Mouse (Mus musculus): ENCODE data around the gene Tmem33. TPM values are rescaled to one million over a fixed set of nuclear protein-coding genes. Genes with fewer than 3 reads are reported as not detected.

The Tmem33 gene
- polyA plus RNA-seq, 1 experiment from 2014 or later, result 85.7 TPM

DNA sequence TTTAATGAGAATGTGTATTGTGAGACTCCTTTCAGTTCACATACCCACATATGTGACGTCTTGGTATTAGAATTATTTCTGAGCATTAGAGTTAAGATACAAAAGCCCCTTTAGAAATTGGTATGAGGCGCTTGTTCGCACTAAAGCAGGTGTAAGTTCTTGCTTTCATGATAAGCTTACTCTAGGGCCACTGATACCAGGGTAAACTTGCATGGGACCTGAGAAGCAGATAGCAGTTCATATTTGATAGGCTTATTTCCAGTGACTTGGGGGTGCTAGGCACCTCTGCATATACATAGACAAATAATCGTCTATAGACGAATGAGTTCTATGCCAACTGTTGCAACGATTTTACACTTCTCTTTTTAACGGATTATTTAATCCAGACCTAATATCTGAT, 2.6 kb downstream of the Tmem33 start:
- no peak overlapping the region for H3K4me2 ChIP-seq
- 94% methylated on average over 7 of the region's 7 CpGs for WGBS
- peaks cover 45% of the 10 kb centered on the region for H3K36me3 ChIP-seq

DNA sequence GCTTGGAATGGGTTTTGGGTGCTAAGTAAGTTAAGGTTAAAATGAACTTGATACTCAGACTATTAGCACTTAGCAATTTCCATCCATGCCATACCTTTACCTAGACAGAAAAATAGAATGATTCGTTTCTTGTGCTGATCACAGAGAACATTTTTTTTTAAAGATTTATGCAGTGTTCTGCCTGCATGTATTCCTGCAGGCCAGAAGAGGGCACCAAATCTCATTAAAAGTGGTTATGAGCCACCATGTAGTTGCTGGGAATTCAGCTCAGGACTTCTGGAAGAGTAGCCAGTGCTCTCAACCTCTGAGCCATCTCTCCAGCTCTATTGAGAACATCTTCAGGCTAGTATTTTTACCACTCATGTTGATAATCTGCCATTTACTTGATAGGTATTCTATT, 5.7 kb downstream of the Tmem33 start:
- H3K4me3 ChIP-seq, result no peak overlapping the region
- no peak for ATAC-seq (ENCODE audit: low read depth)
- 89% methylated on average over 1 of the region's 1 CpGs for WGBS
- H3K36me3 ChIP-seq, result peaks cover 60% of the 10 kb centered on the region
- H3K9me3 ChIP-seq, result no peaks in the 10 kb centered on the region
- H3K4me2 ChIP-seq, result no peak overlapping the region
- H3K4me1 ChIP-seq (replicated peaks), result peaks cover 18% of the 10 kb centered on the region
- H3K27ac ChIP-seq (replicated peaks), result no peak overlapping the region
- no peak overlapping the region for H3K9ac ChIP-seq
- H3K27me3 ChIP-seq, result no peaks in the 10 kb centered on the region

More for the DNA sequence above, 2.6 kb downstream of the Tmem33 start:
- no peaks in the 10 kb centered on the region for H3K9me3 ChIP-seq
- no peak for ATAC-seq (ENCODE audit: low read depth)
- H3K27me3 ChIP-seq, result no peaks in the 10 kb centered on the region; the same call in 1 of the 2 replicates
- peaks cover 27% of the 10 kb centered on the region for H3K4me1 ChIP-seq (replicated peaks)
- no peak overlapping the region for H3K4me3 ChIP-seq
- no peak overlapping the region for H3K9ac ChIP-seq
- H3K27ac ChIP-seq (replicated peaks), result no peak overlapping the region

DNA sequence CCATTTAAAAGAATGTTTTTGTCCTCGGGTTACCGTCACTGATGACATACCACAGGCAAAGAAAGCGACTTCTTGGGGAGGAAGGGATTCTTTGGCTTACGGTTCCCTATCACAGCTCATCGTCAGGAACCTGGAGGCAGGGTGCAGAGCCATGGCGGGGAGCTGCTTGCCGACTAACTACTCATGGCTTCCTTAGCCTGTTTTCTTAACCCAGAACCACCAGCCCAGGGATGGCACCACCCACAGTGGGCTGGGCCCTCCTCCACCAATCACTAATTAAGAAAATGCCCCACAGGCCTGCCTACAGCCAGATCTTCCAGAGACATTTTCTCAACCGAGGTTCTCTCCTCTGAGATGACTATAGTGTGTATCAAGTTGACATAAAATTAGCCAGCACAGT, 8.9 kb downstream of the Tmem33 start:
- Histone ChIP-seq H3K4me2 (no peak overlapping the region), H3K27ac (replicated peaks) (no peak overlapping the region), H3K4me1 (replicated peaks) (no peaks in the 10 kb centered on the region), H3K4me3 (no peak overlapping the region), H3K36me3 (peaks cover 48% of the 10 kb centered on the region), H3K9me3 (no peaks in the 10 kb centered on the region), H3K27me3 (no peaks in the 10 kb centered on the region), H3K9ac (no peak overlapping the region)
- no peak for ATAC-seq (ENCODE audit: low read depth)
- WGBS, result 95% methylated on average over 8 of the region's 8 CpGs

DNA sequence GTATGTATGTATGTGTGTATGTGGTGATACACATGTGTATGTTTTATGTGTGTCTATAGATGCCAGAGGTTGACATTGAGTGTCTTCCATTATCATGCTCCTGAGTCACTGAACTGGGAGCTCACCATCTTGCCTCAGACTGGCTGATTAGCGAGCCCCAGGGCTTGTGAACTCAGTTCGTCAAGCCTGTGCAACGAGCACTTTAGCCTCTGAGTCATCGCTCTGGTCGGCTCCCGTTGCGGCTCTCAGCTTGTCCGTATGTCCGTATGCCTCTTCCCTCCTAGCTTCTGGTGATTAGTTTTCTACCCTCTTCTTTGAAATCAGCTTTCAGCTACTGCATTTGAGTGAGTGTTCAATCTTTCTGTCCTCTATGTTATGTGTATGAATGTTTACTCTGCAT, 19.0 kb downstream of the Tmem33 start:
- H3K9ac ChIP-seq, result no peak overlapping the region

DNA sequence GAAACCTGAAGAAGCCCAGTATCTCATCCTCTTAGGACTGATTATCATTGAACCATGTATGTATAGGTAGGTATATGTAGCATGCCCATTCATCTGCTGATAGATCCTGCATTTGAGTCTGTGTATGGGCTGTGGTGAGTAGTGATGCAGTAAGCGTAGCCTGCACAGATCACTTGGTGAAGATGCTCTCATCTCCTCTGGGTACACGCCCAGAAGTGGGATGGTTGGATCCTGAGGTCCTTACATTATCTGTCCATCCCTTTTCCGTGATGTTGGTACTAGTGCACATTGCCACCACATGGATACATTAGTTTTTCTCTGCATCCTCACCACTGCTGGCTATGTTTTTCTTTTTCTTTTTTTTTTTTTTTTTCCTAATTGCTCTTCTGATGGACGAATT, 19.5 kb downstream of the Tmem33 start:
- Histone ChIP-seq H3K9me3 (no peaks in the 10 kb centered on the region), H3K4me1 (replicated peaks) (no peaks in the 10 kb centered on the region), H3K4me3 (no peak overlapping the region), H3K27ac (replicated peaks) (no peak overlapping the region), H3K9ac (no peak overlapping the region), H3K4me2 (no peak overlapping the region), H3K36me3 (peaks cover 40% of the 10 kb centered on the region), H3K27me3 (no peaks in the 10 kb centered on the region)
- ATAC-seq (ENCODE audit: low read depth), result no peak
- WGBS, result 95% methylated on average over 4 of the region's 4 CpGs

More for the DNA sequence above, 19.0 kb downstream of the Tmem33 start:
- ATAC-seq (ENCODE audit: low read depth), result no peak
- H3K4me1 ChIP-seq (replicated peaks), result no peaks in the 10 kb centered on the region
- no peak overlapping the region for H3K4me3 ChIP-seq
- WGBS, result 96% methylated on average over 9 of the region's 9 CpGs
- H3K27ac ChIP-seq (replicated peaks), result no peak overlapping the region
- peaks cover 36% of the 10 kb centered on the region for H3K36me3 ChIP-seq
- no peak overlapping the region for H3K4me2 ChIP-seq
- H3K9me3 ChIP-seq, result no peaks in the 10 kb centered on the region
- H3K27me3 ChIP-seq, result no peaks in the 10 kb centered on the region

DNA sequence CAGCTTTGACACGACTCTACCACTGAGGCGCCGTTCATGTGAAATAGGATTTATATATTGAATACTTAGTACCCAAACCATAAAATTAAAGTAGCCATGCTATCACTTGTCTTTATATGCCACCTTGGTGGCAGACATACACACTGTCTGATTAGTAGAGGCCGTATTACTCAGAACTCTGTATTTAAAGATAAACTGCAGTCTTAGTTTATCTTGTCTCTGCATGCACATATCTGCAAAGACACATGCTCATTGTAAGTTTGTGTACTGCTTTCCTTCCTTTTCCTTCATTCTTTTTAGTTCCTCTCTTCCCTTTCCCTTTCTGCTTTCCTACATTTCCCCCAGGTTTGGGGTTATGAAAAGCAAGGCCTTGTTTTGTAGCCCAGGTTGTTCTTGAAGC, 20.0 kb downstream of the Tmem33 start:
- WGBS, result 88% methylated on average over 4 of the region's 4 CpGs
- no peak overlapping the region for H3K27ac ChIP-seq (replicated peaks)
- H3K9ac ChIP-seq, result no peak overlapping the region
- no peak for ATAC-seq (ENCODE audit: low read depth)
- no peaks in the 10 kb centered on the region for H3K4me1 ChIP-seq (replicated peaks)
- H3K9me3 ChIP-seq, result no peaks in the 10 kb centered on the region
- no peaks in the 10 kb centered on the region for H3K27me3 ChIP-seq
- H3K4me2 ChIP-seq, result no peak overlapping the region
- H3K4me3 ChIP-seq, result no peak overlapping the region
- peaks cover 46% of the 10 kb centered on the region for H3K36me3 ChIP-seq

DNA sequence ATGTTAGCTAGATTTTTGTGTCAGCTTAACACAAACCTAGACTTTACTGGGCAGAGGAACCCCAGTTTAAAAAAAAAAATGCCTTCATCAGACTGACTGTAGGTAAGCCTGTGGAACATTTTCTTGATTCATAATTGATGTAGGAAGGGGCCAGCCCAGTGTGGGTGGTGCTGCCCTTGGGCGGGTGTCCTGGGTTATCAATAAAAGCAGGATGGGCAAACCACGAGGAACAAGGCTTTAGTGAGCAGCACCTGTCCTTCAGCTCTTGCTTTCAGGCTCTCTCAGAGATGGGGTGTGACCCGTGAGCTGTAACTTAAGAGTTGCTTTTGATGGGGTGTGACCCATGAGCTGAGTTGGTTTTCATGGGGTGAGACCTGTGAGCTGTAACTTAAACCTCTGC, 34.7 kb downstream of the Tmem33 start:
- Histone ChIP-seq H3K27me3 (no peaks in the 10 kb centered on the region), H3K27ac (replicated peaks) (no peak overlapping the region), H3K9me3 (no peaks in the 10 kb centered on the region), H3K4me3 (no peak overlapping the region), H3K4me1 (replicated peaks) (no peaks in the 10 kb centered on the region), H3K4me2 (no peak overlapping the region), H3K9ac (no peak overlapping the region), H3K36me3 (peaks cover 16% of the 10 kb centered on the region)
- 84% methylated on average over 3 of the region's 3 CpGs for WGBS
- no peak for ATAC-seq (ENCODE audit: low read depth)

DNA sequence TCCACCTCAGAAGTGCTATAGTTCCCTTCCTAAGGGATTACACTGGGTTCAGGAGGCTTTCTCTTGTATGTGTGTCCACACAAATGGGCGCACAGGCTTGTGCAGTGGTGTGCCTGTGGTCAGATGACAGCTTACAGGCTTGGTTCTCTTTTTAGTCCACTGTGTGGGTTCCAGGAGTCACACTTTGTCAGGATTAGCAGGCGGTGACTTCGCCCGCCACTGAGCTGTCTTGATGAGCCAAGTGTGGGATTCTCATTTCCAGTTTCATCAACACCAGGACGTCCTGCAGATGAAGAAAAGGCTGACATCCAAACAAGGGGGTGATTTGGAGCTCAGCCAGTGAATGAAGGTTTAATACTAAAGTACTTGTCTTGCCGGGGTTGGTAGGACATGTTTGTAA, 35.3 kb downstream of the Tmem33 start:
- Histone ChIP-seq H3K27me3 (no peaks in the 10 kb centered on the region), H3K4me3 (no peak overlapping the region), H3K27ac (replicated peaks) (no peak overlapping the region), H3K9ac (no peak overlapping the region), H3K4me2 (no peak overlapping the region), H3K36me3 (peaks cover 13% of the 10 kb centered on the region), H3K9me3 (no peaks in the 10 kb centered on the region), H3K4me1 (replicated peaks) (no peaks in the 10 kb centered on the region)
- no peak for ATAC-seq (ENCODE audit: low read depth)
- 90% methylated on average over 6 of the region's 6 CpGs for WGBS

DNA sequence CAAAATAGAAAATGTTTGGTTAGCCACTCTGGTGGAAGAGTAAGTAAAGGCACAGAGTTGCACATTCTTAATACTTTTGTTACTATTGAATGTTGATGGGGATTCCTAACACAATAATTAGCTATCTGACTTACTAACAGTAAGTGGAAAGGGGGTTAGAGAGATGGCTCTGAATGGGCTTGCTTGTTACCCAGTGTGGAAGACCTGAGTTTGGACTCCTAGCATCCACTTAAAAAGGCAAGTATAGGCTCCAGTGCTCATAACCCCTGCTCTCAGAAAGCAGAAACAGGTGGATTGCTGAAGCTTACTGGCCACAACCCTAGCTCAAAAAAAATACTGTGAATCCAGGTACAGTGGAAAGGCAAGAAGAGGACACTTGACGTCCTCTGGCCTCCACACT, 35.8 kb downstream of the Tmem33 start:
- no peaks in the 10 kb centered on the region for H3K4me1 ChIP-seq (replicated peaks)
- peaks cover 13% of the 10 kb centered on the region for H3K36me3 ChIP-seq
- 93% methylated on average over 1 of the region's 1 CpGs for WGBS
- no peak overlapping the region for H3K27ac ChIP-seq (replicated peaks)
- no peaks in the 10 kb centered on the region for H3K27me3 ChIP-seq
- H3K4me3 ChIP-seq, result no peak overlapping the region
- no peak overlapping the region for H3K9ac ChIP-seq
- H3K9me3 ChIP-seq, result no peaks in the 10 kb centered on the region
- no peak overlapping the region for H3K4me2 ChIP-seq
- ATAC-seq (ENCODE audit: low read depth), result no peak

DNA sequence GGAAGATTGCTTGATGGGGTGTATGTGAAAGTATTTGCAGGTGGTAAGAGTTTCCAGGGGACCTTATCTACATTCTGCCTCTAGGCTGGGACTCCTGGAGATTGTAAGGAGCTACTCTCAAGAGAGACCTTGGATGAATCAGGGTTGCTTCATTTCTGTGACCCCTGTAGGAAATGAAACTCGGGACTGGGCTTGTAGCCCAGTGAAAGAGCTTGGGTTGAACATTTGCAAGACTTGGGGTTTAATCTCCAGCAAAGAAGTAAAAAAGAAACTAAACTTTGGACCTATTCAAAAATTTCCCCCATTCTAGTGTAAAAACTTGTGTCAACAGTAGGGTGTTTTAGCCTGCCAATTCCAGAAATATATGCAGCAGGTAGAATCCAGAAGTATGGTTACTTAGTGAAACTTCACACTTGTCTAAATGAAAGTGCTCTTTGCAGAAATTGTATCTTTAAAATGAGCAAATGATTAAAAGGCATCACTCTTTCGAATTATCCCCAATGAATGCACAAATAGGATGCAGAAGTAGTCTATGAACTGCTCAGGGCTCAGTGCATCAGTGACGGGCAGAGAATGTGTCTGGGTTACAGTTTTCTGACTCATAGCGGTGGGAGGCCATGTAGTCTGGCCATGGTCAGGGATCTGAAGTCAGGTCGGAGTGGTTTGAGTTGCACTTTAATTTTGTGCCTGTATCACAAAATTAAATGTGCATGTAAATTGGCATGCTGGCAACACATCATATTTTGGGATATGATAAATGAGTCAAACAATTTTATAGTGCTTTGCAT, 36.9 kb downstream of the Tmem33 start:
- H3K4me1 ChIP-seq (replicated peaks), result no peaks in the 10 kb centered on the region
- WGBS, result 88% methylated on average over 5 of the region's 5 CpGs
- ATAC-seq (ENCODE audit: low read depth), result no peak
- H3K9ac ChIP-seq, result no peak overlapping the region
- no peak overlapping the region for H3K4me3 ChIP-seq
- H3K27ac ChIP-seq (replicated peaks), result no peak overlapping the region
- no peaks in the 10 kb centered on the region for H3K9me3 ChIP-seq
- no peak overlapping the region for H3K4me2 ChIP-seq
- peaks cover 13% of the 10 kb centered on the region for H3K36me3 ChIP-seq
- H3K27me3 ChIP-seq, result no peaks in the 10 kb centered on the region

DNA sequence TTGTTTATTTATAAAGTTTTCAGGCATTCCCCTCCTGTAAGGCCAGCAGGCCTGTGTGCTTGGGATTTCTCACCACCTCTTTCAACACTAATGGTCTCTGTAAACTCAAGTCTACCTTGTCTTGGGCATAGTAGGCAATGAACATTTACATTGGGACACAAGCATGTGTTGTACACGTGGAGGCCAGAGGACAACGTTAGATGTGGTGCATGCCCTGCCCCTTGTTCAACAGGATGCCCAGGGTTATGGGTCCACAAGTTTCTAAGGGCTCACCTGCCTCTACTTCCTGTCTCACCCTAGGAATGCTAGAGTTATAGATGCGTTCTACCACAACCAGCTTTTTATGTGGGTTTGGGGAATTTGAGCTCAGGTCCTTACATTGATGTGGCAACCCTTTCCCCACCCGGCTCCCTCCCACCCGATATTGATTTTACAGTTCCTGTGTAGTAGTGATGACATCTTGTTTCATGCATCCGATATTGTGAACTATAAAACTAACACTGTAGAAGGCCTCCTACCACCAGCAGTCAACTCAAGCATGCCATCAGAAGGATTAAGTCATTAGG, 39.6 kb downstream of the Tmem33 start:
- H3K4me3 ChIP-seq, result no peak overlapping the region
- no peak for ATAC-seq (ENCODE audit: low read depth)
- H3K27ac ChIP-seq (replicated peaks), result no peak overlapping the region
- H3K36me3 ChIP-seq, result 0 out of 2 replicates have a peak, but pooled peaks cover 4% of the 10 kb centered on the region
- no peaks in the 10 kb centered on the region for H3K9me3 ChIP-seq
- no peak overlapping the region for H3K4me2 ChIP-seq
- WGBS, result 93% methylated on average over 6 of the region's 6 CpGs
- H3K9ac ChIP-seq, result no peak overlapping the region
- H3K4me1 ChIP-seq (replicated peaks), result no peaks in the 10 kb centered on the region
- H3K27me3 ChIP-seq, result no peaks in the 10 kb centered on the region

DNA sequence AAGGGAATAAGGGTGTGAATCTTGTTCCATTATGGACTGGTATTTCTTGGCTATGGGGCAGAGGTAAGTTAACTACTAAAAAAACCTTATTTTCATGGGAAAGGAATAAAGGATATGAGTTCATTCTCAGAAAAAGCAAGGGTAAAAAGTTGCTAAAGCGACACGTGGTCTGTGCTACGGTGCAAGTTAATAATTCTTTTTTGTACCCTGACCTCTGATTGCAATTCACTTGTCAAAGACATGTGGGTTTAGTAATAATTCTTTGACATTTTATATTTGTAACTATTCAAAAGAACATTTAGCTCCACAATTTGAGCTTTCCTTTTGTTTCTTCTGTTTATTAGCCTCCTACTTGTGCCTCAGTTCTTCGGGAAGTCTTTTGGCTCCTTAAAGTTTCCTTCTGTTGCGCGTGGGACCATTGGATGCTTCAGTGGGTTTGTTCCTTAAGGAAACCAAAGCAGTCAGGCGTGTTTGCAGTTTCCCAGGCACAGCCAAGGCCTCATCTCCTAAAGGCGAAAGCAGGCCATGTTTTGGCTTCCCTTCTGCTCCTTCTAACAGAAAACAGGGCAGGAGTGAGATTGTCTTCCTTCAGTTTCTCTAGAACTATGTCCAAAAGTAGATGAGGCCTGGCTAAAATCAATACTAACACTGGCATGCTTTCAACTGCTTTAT, 40.7 kb downstream of the Tmem33 start:
- Histone ChIP-seq H3K4me2 (no peak overlapping the region), H3K9ac (no peak overlapping the region), H3K9me3 (no peaks in the 10 kb centered on the region), H3K27me3 (no peaks in the 10 kb centered on the region), H3K4me1 (replicated peaks) (no peaks in the 10 kb centered on the region; the same call in 1 of the 2 replicates), H3K4me3 (no peak overlapping the region), H3K36me3 (no peaks in the 10 kb centered on the region), H3K27ac (replicated peaks) (no peak overlapping the region)
- 95% methylated on average over 8 of the region's 8 CpGs for WGBS
- ATAC-seq (ENCODE audit: low read depth), result no peak
